Mouse (Mus musculus): ENCODE data around the gene Tmem52.

Tmem52 gene

GRCm38 (mm10) chr4:155505671-155506295, 36.9 kb downstream of the Tmem52 start:
- DNase-seq (ENCODE audit: extremely low read depth, insufficient read length, low spot score): no peak

- DNase-seq (ENCODE audit: extremely low read depth, insufficient read length, low spot score): no peak
Observed at GRCm38 (mm10) chr4:155508614-155509013, 39.7 kb downstream of the Tmem52 start.

- no peak for DNase-seq (ENCODE audit: extremely low read depth, insufficient read length, low spot score)
Observed at GRCm38 (mm10) chr4:155510981-155511380, 42.1 kb downstream of the Tmem52 start.

- DNase-seq (ENCODE audit: extremely low read depth, insufficient read length, low spot score): no peak
Observed at GRCm38 (mm10) chr4:155514810-155515209, 45.9 kb downstream of the Tmem52 start.

- DNase-seq (ENCODE audit: extremely low read depth, insufficient read length, low spot score): no peak
Observed at GRCm38 (mm10) chr4:155517948-155518517, 49.1 kb downstream of the Tmem52 start.

All from 3134 (cell line).